Mouse (Mus musculus) embryonic fibroblast, embryonic 13.5 days (primary cell): ENCODE results near the gene Vmn1r5. TPM values are rescaled to one million over a fixed set of nuclear protein-coding genes. Genes with fewer than 3 reads are reported as not detected.

Experiments
- H3K27ac ChIP-seq: 2 replicates; pipeline ENCODE4 v1.5.1; 2012; ENCODE audit warnings: low read length, control low read depth, inconsistent platforms; ENCODE audit not compliant: insufficient read depth
- H3K4me1 ChIP-seq: 2 replicates; pipeline ENCODE4 v1.6.1; 2011; ENCODE audit warnings: low read length; ENCODE audit not compliant: control insufficient read depth, insufficient read depth
- H3K4me3 ChIP-seq: 2 replicates; pipeline ENCODE4 v1.5.1; 2011; ENCODE audit warnings: mild to moderate bottlenecking, control low read depth, low read length; ENCODE audit not compliant: insufficient read depth
- CTCF ChIP-seq: IDR thresholded peaks from 2 replicates; pipeline ENCODE4 v1.5.1; 2011; ENCODE audit warnings: mild to moderate bottlenecking, control low read depth, low read length, moderate library complexity, borderline replicate concordance; ENCODE audit not compliant: insufficient read depth
- POLR2A ChIP-seq: IDR thresholded peaks from 2 replicates; pipeline ENCODE4 v1.6.1; 2011; ENCODE audit warnings: low read depth, mild to moderate bottlenecking, control low read depth, low read length, moderate library complexity
- polyA plus RNA-seq: library from polyadenylated mRNA; stranded (reverse); fragments of >200 nt; gene quantifications from 2 replicates; pipeline ENCODE4 v1.2.4, GENCODE M21; 2011; ENCODE audit warnings: low read depth; ENCODE audit not compliant: missing spikeins, insufficient read length

Vmn1r5 gene
- polyA plus RNA-seq, 1 experiment = not detected

- H3K4me3 ChIP-seq = no peak within 1 kb of the TSS
- no peaks in the 10 kb centered on the region for H3K4me1 ChIP-seq
- no peak within 1 kb of the TSS for H3K27ac ChIP-seq
- no peak for TF ChIP-seq POLR2A
- TF ChIP-seq CTCF = no peak
These were observed 61.9 kb downstream of the Vmn1r5 start, which contains the start of gene Vmn1r8 for GRCm38 (mm10) chr6:57031984-57032383. Gene Vmn1r8 (plus strand): TSS chr6:57032284.

- no peak for TF ChIP-seq CTCF
- no peak for TF ChIP-seq POLR2A
- Histone ChIP-seq H3K4me1 (no peaks in the 10 kb centered on the region), H3K27ac (no peak overlapping the region), H3K4me3 (no peak overlapping the region)
These were observed 64.6 kb downstream of the Vmn1r5 start for GRCm38 (mm10) chr6:57034674-57035073.

Other genes starting within 250 kb of the Vmn1r5 start
- gene Kbtbd2, start 172.5 kb upstream of the Vmn1r5 start, polyA plus RNA-seq = 37.8 and 47.3 TPM in 2 replicates
- 340 and 352 TPM in 2 replicates for gene Fkbp9, start 138.2 kb upstream of the Vmn1r5 start, polyA plus RNA-seq
- 17.3 and 27.0 TPM in 2 replicates for gene Nt5c3, start 46.3 kb upstream of the Vmn1r5 start, polyA plus RNA-seq
- not detected in 2 replicates for gene Vmn1r4, start 46.3 kb upstream of the Vmn1r5 start, polyA plus RNA-seq
- not detected in 2 replicates for gene Vmn1r6, start 27.0 kb downstream of the Vmn1r5 start, polyA plus RNA-seq
- gene Vmn1r7, start 55.1 kb downstream of the Vmn1r5 start, polyA plus RNA-seq = not detected in 2 replicates
- not detected in 2 replicates for gene Vmn1r8, start 62.0 kb downstream of the Vmn1r5 start, polyA plus RNA-seq
- gene Vmn1r9, start 96.5 kb downstream of the Vmn1r5 start, polyA plus RNA-seq = not detected in 2 replicates
- not detected in 2 replicates for gene Vmn1r10, start 139.2 kb downstream of the Vmn1r5 start, polyA plus RNA-seq
- not detected in 2 replicates for gene Vmn1r11, start 163.2 kb downstream of the Vmn1r5 start, polyA plus RNA-seq
- gene Vmn1r12, start 186.6 kb downstream of the Vmn1r5 start, polyA plus RNA-seq = not detected in 2 replicates
- 0.63 and 3.1 TPM in 2 replicates for gene Vmn1r13, start 233.0 kb downstream of the Vmn1r5 start, polyA plus RNA-seq